Mouse (Mus musculus): Measurements from ENCODE around the gene Mier3. TPM values are rescaled to one million over a fixed set of nuclear protein-coding genes. Genes with fewer than 3 reads are reported as not detected.

Gene Mier3
- total RNA-seq, 2 experiments from 2014 or later: 34.1 to 34.5 TPM

- DNase-seq: no peak
- intact Hi-C loops (cut with DNase I): no loop called here
Measured at GRCm38 (mm10) chr13:111756986-111757385, 76.2 kb downstream of the Mier3 start.

DNA sequence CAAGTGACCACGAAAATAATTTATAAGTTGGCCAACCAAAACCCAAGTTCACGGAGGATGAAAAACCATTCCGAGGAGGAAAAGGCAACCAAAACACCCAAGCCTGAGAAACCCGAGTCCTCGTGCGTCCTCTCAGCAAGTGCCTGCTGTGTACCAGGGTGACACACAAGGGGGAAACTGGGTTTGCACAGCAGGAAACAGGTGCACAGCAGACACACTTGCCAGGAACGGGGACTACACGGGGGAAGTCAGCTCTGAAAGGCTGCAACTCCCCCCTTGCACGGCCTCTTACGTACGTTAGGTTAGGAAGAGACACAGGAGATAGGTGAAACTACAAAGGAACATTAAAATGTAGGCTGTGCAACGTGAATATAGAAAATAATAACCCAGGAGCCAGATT lies 81.7 kb downstream of the Mier3 start:
- no peak for DNase-seq
- intact Hi-C loops (cut with DNase I): no loop called here

Other genes with a start within 250 kb of the Mier3 start
- 10 to 100 TPM; 79.2 to 89.1 TPM for gene Gpbp1, start 190.9 kb upstream of the Mier3 start, total RNA-seq (2021)
- not detected for gene Gm49496, start 131.0 kb upstream of the Mier3 start, total RNA-seq (2021)
- gene Gm10198, start 88.2 kb upstream of the Mier3 start, total RNA-seq (2021): not detected
- gene Map3k1, start 128.0 kb downstream of the Mier3 start, total RNA-seq (2021): 10 to 100 TPM; 19.1 to 21.3 TPM